Mouse (Mus musculus): ENCODE results near the gene Afg3l1. TPM values are rescaled to one million over a fixed set of nuclear protein-coding genes. Genes with fewer than 3 reads are reported as not detected.
A peak's percentile ranks its signal among the peaks of the same experiment; 100 is the strongest.
"Not testable (repeated sequence)": the region's sequence is repeated elsewhere in the genome, so short reads cannot be mapped to it uniquely, and the experiment has no call there.

Afg3l1 gene
- polyA plus RNA-seq, 1 experiment from 2014 or later: 51.2 TPM

DNA sequence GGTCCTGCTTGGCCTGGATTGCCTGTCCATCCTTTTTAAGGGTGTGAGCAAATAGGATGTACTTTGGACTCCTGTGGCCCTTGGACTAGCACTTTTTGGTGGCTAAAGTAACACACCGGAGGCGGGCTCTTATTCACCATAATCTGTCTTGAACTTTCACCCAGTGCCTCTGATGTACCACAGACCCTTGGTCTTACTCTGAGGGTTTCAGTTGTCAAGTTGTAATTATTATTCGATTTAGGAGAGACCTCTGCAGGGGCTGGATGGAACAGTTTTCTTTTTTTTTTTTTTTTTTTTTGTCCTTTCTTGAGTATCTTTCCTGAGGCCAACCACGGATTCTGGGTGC is 34.2 kb upstream of the Afg3l1 start:
- Histone ChIP-seq H3K9me3 (no peaks in the 10 kb centered on the region), H3K27me3 (replicated peaks) (no peaks in the 10 kb centered on the region), H3K9ac (peak overlapping the region; percentile 92), H3K4me1 (replicated peaks) (peaks cover 7% of the 10 kb centered on the region; the same call in 1 of the 2 replicates), H3K4me2 (replicated peaks) (peak overlapping the region; percentile 83), H3K36me3 (no peaks in the 10 kb centered on the region), H3K4me3 (replicated peaks) (peak overlapping the region; percentile 75), H3K27ac (peak overlapping the region; percentile 81; the same call in 1 of the 2 replicates)
- WGBS: 12% methylated on average over 4 of the region's 4 CpGs
- ATAC-seq: peak; percentile 30

DNA sequence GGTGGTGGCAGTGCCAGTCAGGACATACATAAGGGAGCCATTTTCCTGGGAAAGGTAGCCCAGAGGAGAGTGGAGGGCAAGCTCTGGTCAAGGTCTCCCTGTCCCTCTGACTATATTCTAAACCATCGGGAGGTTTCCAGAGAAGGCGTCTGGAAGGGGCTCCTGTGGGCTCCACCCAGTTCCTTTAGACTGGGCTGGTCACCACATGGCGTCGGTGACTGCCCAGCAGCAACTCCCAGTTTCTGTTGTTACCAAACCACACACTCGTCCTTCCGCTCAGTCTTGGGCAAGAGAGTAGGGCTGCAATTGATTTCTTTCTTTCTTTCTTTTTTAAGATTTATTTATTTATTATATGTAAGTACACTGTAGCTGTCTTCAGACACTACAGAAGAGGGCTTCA is 33.6 kb upstream of the Afg3l1 start:
- Histone ChIP-seq H3K4me2 (replicated peaks) (0 out of 2 replicates have a peak overlapping the region, but pooled peaks have one; percentile 83), H3K4me3 (replicated peaks) (no peak overlapping the region), H3K27me3 (replicated peaks) (no peaks in the 10 kb centered on the region), H3K36me3 (no peaks in the 10 kb centered on the region), H3K9me3 (no peaks in the 10 kb centered on the region), H3K27ac (no peak overlapping the region), H3K4me1 (replicated peaks) (peaks cover 7% of the 10 kb centered on the region; the same call in 1 of the 2 replicates), H3K9ac (no peak overlapping the region)
- ATAC-seq: no peak
- 89% methylated on average over 6 of the region's 6 CpGs for WGBS

DNA sequence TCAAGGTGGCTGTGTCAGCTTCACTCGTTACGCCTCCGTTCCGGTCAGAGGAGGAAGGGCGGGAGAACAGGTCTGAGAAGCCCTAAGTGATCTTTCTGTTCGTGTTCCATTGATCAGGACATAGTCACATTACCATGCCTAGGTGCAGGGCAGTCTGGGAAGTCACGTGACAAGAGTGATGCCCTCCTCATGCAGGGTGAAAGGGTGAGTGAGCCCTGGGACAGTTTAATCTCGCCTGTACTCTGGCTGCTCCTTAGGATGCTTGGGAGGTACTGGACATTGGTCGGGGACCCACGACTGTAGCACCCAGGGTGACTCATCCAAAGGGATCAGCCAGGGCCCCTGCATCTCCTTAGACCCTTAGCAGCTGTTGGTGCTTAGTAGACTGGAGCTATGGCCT is 31.7 kb upstream of the Afg3l1 start:
- Histone ChIP-seq H3K4me3 (replicated peaks) (no peak overlapping the region), H3K4me2 (replicated peaks) (no peak overlapping the region), H3K27me3 (replicated peaks) (no peaks in the 10 kb centered on the region), H3K27ac (no peak overlapping the region), H3K36me3 (no peaks in the 10 kb centered on the region), H3K4me1 (replicated peaks) (peaks cover 7% of the 10 kb centered on the region; the same call in 1 of the 2 replicates), H3K9ac (no peak overlapping the region), H3K9me3 (no peaks in the 10 kb centered on the region)
- 81% methylated on average over 10 of the region's 10 CpGs for WGBS
- ATAC-seq: no peak

DNA sequence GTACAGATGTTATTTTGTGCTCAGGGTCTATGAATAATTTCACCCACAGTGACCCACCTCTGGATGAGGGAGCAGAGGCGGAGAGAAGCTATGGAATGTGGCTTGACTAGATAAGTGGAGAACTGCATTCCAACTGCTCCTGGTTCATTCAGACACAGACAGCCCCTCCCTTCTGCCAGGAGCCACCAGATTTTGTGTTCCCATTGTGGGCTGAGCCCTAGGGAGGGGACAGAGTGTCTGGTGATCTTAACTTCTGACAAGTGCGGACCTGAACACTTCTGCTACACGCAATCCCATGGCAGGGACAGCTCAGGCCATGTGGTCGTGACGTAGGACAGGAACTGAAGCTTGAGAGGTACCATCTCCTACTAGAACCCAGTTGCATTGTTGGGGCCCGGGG is 30.9 kb upstream of the Afg3l1 start:
- no peaks in the 10 kb centered on the region for H3K36me3 ChIP-seq
- H3K4me3 ChIP-seq (replicated peaks): no peak overlapping the region
- 78% methylated on average over 6 of the region's 6 CpGs for WGBS
- no peaks in the 10 kb centered on the region for H3K9me3 ChIP-seq
- H3K27ac ChIP-seq: no peak overlapping the region
- no peak overlapping the region for H3K4me2 ChIP-seq (replicated peaks)
- no peak for ATAC-seq
- H3K4me1 ChIP-seq (replicated peaks): peaks cover 7% of the 10 kb centered on the region; the same call in 1 of the 2 replicates
- H3K27me3 ChIP-seq (replicated peaks): no peaks in the 10 kb centered on the region
- H3K9ac ChIP-seq: no peak overlapping the region

DNA sequence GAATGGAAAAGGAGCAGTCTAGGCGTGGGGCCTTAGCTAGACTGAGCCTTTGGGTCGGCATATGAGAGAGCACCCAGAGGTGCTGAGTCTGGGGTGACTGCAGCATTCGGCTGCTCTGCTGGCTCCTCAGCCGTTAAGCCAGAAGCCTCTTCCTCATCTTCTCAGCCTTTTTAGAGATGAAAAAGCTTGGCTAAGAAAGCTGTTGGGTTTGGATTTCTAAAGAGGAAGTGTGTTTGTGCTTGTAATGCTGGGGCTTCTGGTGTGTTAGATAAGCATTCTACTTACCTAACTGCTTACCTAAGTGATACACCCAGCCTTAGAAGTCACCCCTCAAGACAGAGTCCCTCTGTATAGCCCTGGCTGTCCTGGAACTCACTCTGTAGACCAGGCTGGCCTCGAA is 26.9 kb upstream of the Afg3l1 start:
- Histone ChIP-seq H3K4me1 (replicated peaks) (no peaks in the 10 kb centered on the region), H3K36me3 (peaks cover 17% of the 10 kb centered on the region; the same call in 1 of the 2 replicates), H3K4me2 (replicated peaks) (no peak overlapping the region), H3K27me3 (replicated peaks) (no peaks in the 10 kb centered on the region), H3K27ac (no peak overlapping the region), H3K9me3 (no peaks in the 10 kb centered on the region), H3K9ac (no peak overlapping the region), H3K4me3 (replicated peaks) (no peak overlapping the region)
- WGBS: 94% methylated on average over 5 of the region's 5 CpGs
- ATAC-seq: no peak

DNA sequence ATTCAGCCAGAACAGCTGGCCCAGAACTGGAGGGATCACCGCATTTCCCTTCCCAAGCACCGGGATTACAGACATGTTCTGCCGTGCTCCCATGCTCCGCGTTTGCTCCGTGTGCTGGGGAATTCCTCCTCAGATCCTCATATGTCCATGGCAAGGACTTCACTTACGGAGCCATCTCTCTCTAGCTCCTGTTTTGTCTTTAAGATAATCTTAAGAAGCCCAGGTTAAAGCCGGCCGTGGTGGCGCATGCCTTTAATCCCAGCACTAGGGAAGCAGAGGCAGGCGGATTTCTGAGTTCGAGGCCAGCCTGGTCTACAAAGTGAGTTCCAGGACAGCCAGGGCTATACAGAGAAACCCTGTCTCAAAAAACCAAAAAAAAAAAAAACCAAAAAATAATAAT is 26.0 kb upstream of the Afg3l1 start:
- H3K4me3 ChIP-seq (replicated peaks); H3K9me3 ChIP-seq; ATAC-seq; H3K4me2 ChIP-seq (replicated peaks); H3K4me1 ChIP-seq (replicated peaks); H3K27ac ChIP-seq; H3K27me3 ChIP-seq (replicated peaks); H3K9ac ChIP-seq: not testable (repeated sequence)
- H3K36me3 ChIP-seq: peaks cover 17% of the 10 kb centered on the region; the same call in 1 of the 2 replicates
- WGBS: 94% methylated on average over 12 of the region's 12 CpGs

DNA sequence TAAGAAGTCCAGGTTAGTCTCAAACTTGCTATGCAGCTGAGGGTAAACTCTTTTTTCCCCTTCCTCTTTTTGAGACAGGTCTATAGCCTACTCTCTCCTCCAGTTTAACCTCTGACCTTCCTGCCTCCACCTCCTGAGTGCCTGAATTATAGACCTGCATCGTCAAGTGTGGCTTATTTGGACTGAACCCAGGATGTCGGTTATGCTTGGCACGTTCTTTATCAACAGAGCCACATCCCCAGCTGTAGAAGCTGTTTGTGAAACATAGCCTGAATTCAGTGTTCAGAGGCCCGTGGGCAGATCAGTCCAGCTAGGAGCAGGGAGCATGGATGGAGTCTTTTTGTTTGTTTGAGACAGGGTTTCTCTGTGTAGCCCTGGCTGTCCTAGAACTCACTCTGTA is 25.6 kb upstream of the Afg3l1 start:
- H3K4me2 ChIP-seq (replicated peaks): no peak overlapping the region
- H3K9me3 ChIP-seq: no peaks in the 10 kb centered on the region
- no peak overlapping the region for H3K4me3 ChIP-seq (replicated peaks)
- WGBS: 79% methylated on average over 4 of the region's 4 CpGs
- H3K9ac ChIP-seq: no peak overlapping the region
- H3K36me3 ChIP-seq: peaks cover 17% of the 10 kb centered on the region; the same call in 1 of the 2 replicates
- no peaks in the 10 kb centered on the region for H3K4me1 ChIP-seq (replicated peaks)
- H3K27ac ChIP-seq: no peak overlapping the region
- H3K27me3 ChIP-seq (replicated peaks): no peaks in the 10 kb centered on the region
- no peak for ATAC-seq

DNA sequence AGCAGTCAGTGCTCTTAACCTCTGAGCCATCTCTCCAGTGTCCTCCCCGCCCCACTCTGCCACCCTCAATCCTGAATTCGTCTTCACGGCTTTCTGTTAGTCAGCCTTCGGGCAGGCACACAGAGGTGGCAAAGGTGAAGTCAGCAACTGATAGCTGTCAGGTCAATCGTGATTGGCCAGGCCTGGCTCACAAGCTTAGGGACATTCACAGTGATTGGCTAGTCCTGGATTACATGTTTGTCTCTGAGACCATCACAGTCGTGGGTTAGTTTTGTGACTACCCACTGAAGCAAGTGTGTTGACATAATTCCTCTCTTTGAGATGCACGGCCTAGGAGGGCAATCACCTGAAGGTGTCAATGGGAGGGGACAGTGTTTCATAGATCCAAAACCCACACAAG is 24.4 kb upstream of the Afg3l1 start:
- no peak overlapping the region for H3K4me2 ChIP-seq (replicated peaks)
- H3K4me3 ChIP-seq (replicated peaks): no peak overlapping the region
- no peak overlapping the region for H3K9ac ChIP-seq
- no peak overlapping the region for H3K27ac ChIP-seq
- H3K27me3 ChIP-seq (replicated peaks): no peaks in the 10 kb centered on the region
- peaks cover 24% of the 10 kb centered on the region for H3K36me3 ChIP-seq
- WGBS: 75% methylated on average over 7 of the region's 7 CpGs
- no peaks in the 10 kb centered on the region for H3K9me3 ChIP-seq
- no peak for ATAC-seq
- no peaks in the 10 kb centered on the region for H3K4me1 ChIP-seq (replicated peaks)

DNA sequence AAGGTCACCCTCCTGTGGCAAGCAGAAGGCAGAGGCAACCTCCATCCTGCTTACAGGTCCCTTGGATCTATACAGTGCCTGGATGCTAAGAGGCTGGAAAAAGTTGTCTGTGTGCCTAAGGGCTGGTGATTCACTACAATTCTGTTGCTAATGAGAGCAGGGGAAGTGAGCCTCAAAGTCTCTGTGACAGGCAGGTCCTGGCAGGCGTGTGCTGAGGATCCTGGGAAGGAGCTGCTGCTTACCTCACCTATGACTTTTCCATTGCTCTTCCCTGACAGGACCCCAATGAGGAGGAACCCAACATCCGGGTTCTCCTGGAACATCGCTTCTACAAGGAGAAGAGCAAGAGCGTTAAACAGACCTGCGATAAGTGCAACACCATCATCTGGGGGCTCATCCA is 23.8 kb upstream of the Afg3l1 start:
- Histone ChIP-seq H3K4me3 (replicated peaks) (no peak overlapping the region), H3K9ac (no peak overlapping the region), H3K4me1 (replicated peaks) (no peaks in the 10 kb centered on the region), H3K9me3 (no peaks in the 10 kb centered on the region), H3K36me3 (peaks cover 27% of the 10 kb centered on the region), H3K27ac (no peak overlapping the region), H3K27me3 (replicated peaks) (no peaks in the 10 kb centered on the region), H3K4me2 (replicated peaks) (no peak overlapping the region)
- WGBS: 82% methylated on average over 5 of the region's 5 CpGs
- ATAC-seq: no peak

DNA sequence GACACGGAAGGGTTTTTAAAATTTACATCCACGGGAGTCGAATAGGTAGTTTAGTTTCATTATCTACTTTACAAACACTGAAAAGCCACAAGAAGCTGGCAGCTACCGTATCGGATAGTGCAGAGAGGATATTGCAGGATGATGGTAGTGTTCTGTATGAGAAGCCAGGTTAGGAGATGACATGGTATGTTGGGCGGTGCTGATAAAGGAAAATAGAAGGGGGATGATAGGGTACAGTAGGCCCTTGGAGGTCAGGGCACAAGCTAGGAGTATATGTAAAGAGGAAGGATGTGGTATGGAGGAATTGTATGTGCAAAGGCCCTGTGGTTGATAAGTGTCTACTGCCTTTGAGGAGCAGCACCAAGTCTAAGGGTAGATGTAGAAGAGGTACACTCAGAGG is 23.1 kb upstream of the Afg3l1 start:
- ATAC-seq: no peak
- WGBS: 93% methylated on average over 6 of the region's 6 CpGs
- Histone ChIP-seq H3K4me3 (replicated peaks) (no peak overlapping the region), H3K4me1 (replicated peaks) (no peaks in the 10 kb centered on the region), H3K27ac (no peak overlapping the region), H3K36me3 (peaks cover 32% of the 10 kb centered on the region), H3K4me2 (replicated peaks) (no peak overlapping the region), H3K9ac (no peak overlapping the region), H3K9me3 (no peaks in the 10 kb centered on the region), H3K27me3 (replicated peaks) (no peaks in the 10 kb centered on the region)

DNA sequence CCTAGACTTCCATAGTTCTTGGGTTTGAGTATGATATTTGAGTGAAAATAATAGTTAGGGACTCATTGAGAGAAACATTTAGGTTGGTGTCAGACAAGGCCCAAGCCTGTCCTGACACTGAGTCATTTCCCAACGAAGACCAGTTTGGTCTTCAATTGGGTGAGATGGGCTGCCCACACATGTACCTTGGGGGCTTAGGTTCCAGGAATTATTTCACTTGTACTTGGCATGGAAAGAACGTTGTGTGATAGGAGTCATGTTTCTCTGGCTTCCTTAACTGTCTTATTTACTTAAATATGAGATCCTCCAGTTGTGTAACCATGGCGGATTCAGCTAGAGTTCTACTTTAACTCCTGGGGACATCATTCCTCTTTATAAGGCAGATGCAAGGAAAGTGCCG is 14.1 kb upstream of the Afg3l1 start:
- Histone ChIP-seq H3K27me3 (replicated peaks) (no peaks in the 10 kb centered on the region), H3K4me1 (replicated peaks) (no peaks in the 10 kb centered on the region), H3K27ac (no peak overlapping the region), H3K4me2 (replicated peaks) (no peak overlapping the region), H3K4me3 (replicated peaks) (no peak overlapping the region), H3K36me3 (peaks cover 9% of the 10 kb centered on the region), H3K9ac (no peak overlapping the region), H3K9me3 (no peaks in the 10 kb centered on the region)
- no peak for ATAC-seq
- 90% methylated on average over 4 of the region's 4 CpGs for WGBS

DNA sequence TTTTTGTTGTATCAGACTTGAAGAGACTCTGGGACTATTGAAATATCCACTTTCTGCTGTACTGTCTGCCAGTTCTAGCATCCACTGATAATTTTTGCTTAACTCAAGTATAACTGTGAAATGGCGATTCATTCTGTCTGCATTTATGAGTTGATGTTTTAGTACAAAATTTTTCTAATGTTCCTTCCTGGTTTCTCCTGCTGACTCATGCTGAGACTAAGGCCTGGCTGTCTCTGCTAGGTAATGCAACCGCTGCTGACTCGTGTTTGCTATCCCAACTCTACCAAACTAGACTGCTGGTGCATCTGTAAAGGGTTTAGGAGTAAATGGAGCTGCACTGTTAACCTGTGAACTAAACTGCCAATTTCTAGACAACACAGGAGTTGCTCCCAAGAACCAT is 10.2 kb upstream of the Afg3l1 start:
- H3K9me3 ChIP-seq: no peaks in the 10 kb centered on the region
- no peaks in the 10 kb centered on the region for H3K27me3 ChIP-seq (replicated peaks)
- H3K9ac ChIP-seq: no peak overlapping the region
- no peak overlapping the region for H3K4me3 ChIP-seq (replicated peaks)
- no peak overlapping the region for H3K4me2 ChIP-seq (replicated peaks)
- no peak for ATAC-seq
- H3K4me1 ChIP-seq (replicated peaks): no peaks in the 10 kb centered on the region
- H3K36me3 ChIP-seq: no peaks in the 10 kb centered on the region
- 78% methylated on average over 3 of the region's 3 CpGs for WGBS
- no peak overlapping the region for H3K27ac ChIP-seq

DNA sequence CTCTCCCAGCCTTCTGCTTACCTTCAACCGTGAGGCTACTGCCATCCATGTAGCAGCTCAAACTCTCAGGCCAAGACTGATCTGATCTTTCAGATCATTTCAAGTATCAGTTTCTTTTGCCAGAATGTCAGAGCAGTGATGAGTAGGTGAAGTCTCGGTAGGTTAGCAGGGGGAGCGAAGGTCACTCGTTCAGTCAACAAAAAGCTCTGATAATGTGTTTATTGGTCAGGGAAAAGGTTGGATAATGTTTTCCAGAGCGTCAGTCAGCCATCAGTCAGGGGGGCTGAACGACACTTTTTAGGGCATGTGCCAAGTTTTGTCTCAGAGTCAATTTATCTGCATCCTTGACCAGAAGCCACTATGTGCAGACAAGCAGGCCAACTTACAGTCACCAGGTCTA is 4.7 kb upstream of the Afg3l1 start:
- ATAC-seq; H3K9ac ChIP-seq; H3K27me3 ChIP-seq (replicated peaks); H3K4me1 ChIP-seq (replicated peaks); H3K4me3 ChIP-seq (replicated peaks); H3K36me3 ChIP-seq; H3K27ac ChIP-seq; H3K4me2 ChIP-seq (replicated peaks); H3K9me3 ChIP-seq: not testable (repeated sequence)
- WGBS: 40% methylated on average over 6 of the region's 6 CpGs

Data from intestine, embryonic 15.5 days (tissue).